ENCODE assay signal across 8 mouse cellular contexts in genomic region chr2:119971837-119972536, GRCm38 (mm10). TPM values are rescaled to one million over a fixed set of nuclear protein-coding genes. Genes with fewer than 3 reads are reported as not detected.
A peak's percentile ranks its signal among the peaks of the same experiment; 100 is the strongest.
DNase-seq lines count a peak whose midpoint lies in the region; ATAC-seq lines count a peak whose summit lies in the region.

No protein-coding gene starts in this region.

- peak; percentile 97 to 98 for DNase-seq in adrenal gland, adult (ENCODE audit: inconsistent age in 2 of 2, low spot score in 1 of 2)
- peak; percentile 97 for DNase-seq in embryo, embryonic 10.5 days (ENCODE audit: low spot score)
- peak; percentile 97 for DNase-seq in gastrocnemius, postnatal 14 days
- peak; percentile 95 to 98 for DNase-seq in left cerebral cortex, postnatal 10 days (ENCODE audit: extremely low spot score in 1 of 2, low spot score in 2 of 2)
- peak; percentile 98 for DNase-seq in right cerebral cortex, postnatal 25 days
- peak; percentile 94 to 96 for DNase-seq in urinary bladder, postnatal 4 days (ENCODE audit: low spot score in 2 of 2)

- intact Hi-C loops in gastrocnemius, postnatal 14 days (cut with DNase I; ENCODE audit: low total_unique reads): loop anchor here (2.0 kb wide), 1 partner anchor 39 kb away; no protein-coding TSS in a partner anchor
- intact Hi-C loops in left cerebral cortex, postnatal 10 days (cut with DNase I): loop anchor here (2.0 kb wide), 1 partner anchor 39 kb away; no protein-coding TSS in a partner anchor

- peak; percentile 96 for ATAC-seq in inflammation-experienced regulatory T-cells, adult 6 months
- ATAC-seq in megakaryocyte-erythroid progenitor cell, adult 5-6 weeks (replicated peaks; ENCODE audit: low FRiP score, low TSS enrichment, poor library complexity, severe bottlenecking): peak; percentile 98

RNA-seq across cellular contexts. Expression of gene Mapkbp1, which starts 0.5 kb away (rescaled TPM):
- total RNA-seq in gastrocnemius, postnatal 14 days (2021): 1 to 10 TPM; 6.5 to 6.7 TPM
- 1 to 10 TPM; 1.2 to 3.1 (median 1.6) TPM for polyA plus RNA-seq in inflammation-experienced regulatory T-cells, adult 6 months (2017; shearing (Covaris generic))
- total RNA-seq in left cerebral cortex, postnatal 10 days (2021): 10 to 100 TPM; 79.1 to 79.2 TPM
- total RNA-seq in megakaryocyte-erythroid progenitor cell, adult 5-6 weeks (2014; fragmentation: Nextera tagmentation): 4.5 and 5.0 TPM in 2 replicates
- total RNA-seq in megakaryocyte-erythroid progenitor cell, adult 5-6 weeks (2017): 2.8 and 6.7 TPM in 2 replicates

RNA-seq across cellular contexts. Expression of gene Jmjd7, which starts 55.3 kb away (rescaled TPM):
- total RNA-seq in gastrocnemius, postnatal 14 days (2021): 1 to 10 TPM; 3.0 to 4.7 TPM
- 10 to 100 TPM; 17.0 to 24.3 (median 22.5) TPM for polyA plus RNA-seq in inflammation-experienced regulatory T-cells, adult 6 months (2017; shearing (Covaris generic))
- total RNA-seq in left cerebral cortex, postnatal 10 days (2021): 1 to 10 TPM; 5.6 to 6.2 TPM
- total RNA-seq in megakaryocyte-erythroid progenitor cell, adult 5-6 weeks (2014; fragmentation: Nextera tagmentation): 11.9 and 30.3 TPM in 2 replicates
- total RNA-seq in megakaryocyte-erythroid progenitor cell, adult 5-6 weeks (2017): 4.2 and 15.8 TPM in 2 replicates

RNA-seq across cellular contexts. Expression of gene Gm28042, which starts 55.3 kb away (rescaled TPM):
- under 1 TPM; 0.41 to 0.42 TPM for total RNA-seq in gastrocnemius, postnatal 14 days (2021)
- polyA plus RNA-seq in inflammation-experienced regulatory T-cells, adult 6 months (2017; shearing (Covaris generic)): 1 to 10 TPM in 2 of 3 experiments, under 1 TPM in 1; 0.95 to 2.8 (median 1.4) TPM
- total RNA-seq in left cerebral cortex, postnatal 10 days (2021): 1 to 10 TPM in 1 of 2 experiments, under 1 TPM in 1; 0.71 to 1.6 TPM
- 1.3 and 3.8 TPM in 2 replicates for total RNA-seq in megakaryocyte-erythroid progenitor cell, adult 5-6 weeks (2014; fragmentation: Nextera tagmentation)
- 0.30 TPM in 1 of 2 replicates, not detected in the other for total RNA-seq in megakaryocyte-erythroid progenitor cell, adult 5-6 weeks (2017)

Comparison
In these comparisons a context has a peak if more than half of its experiments do, and no peak if none do; other contexts are left out.
1. Peak in every context shown above with its lines: DNase-seq and ATAC-seq.
2. RNA of gene Mapkbp1, which starts 0.5 kb away (total RNA-seq): 79.1 to 79.2 TPM in left cerebral cortex, postnatal 10 days; 6.5 to 6.7 TPM in gastrocnemius, postnatal 14 days and 2.8 to 6.7 TPM in megakaryocyte-erythroid progenitor cell, adult 5-6 weeks; every median in the first group is over 10 times any median in the second.